ENCODE assay signal across 20 mouse cellular contexts in the genomic region with DNA sequence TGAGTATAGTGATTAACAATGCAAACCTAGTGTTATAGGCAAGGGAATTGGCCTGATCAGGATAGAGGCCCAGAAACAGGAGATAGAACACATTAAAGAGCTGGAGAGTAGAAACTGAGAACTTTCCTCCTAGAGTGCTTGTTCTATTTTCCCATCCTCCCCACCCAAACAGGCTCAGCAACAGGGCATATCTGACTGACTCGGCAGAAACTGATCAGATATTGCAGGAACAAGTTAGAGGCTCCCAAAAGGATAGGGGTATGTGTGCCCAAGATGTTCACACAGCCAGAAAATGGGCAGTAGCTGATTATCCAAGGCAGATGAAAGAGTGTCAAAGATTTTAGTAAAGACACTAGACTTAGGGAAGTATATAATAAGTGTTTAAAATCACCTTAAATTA.
"Had no signal": no experiment of that assay in that cellular context is flagged by ENCODE, and none has a peak within 500 bp of the region (broad histone marks: within the 10 kb centered on the region; RNA-seq: fewer than 3 reads in every experiment).

No protein-coding gene starts in this region.

- H3K4me3 ChIP-seq: liver, embryonic 15.5 days; lung, embryonic 15.5 days; megakaryocyte, embryonic 14.5 days; midbrain, embryonic 10.5 days; midbrain, embryonic 12.5 days; myocyte; neural tube, embryonic 12.5 days had no signal

- H3K9ac ChIP-seq: liver, embryonic 15.5 days; lung, embryonic 15.5 days; midbrain, embryonic 12.5 days; neural tube, embryonic 12.5 days had no signal

- H3K4me1 ChIP-seq: liver, embryonic 15.5 days; lung, embryonic 15.5 days; midbrain, embryonic 10.5 days; midbrain, embryonic 12.5 days; neural tube, embryonic 12.5 days had no signal

- DNase-seq: lung, adult 2 months; lung, postnatal 14 days; lung, postnatal 36 days; midbrain, embryonic 14.5 days; right cerebral cortex, postnatal 25 days; right cerebral cortex, postnatal 4 days; spleen, adult 18-20 months; thymus, adult 18-20 months; thymus, postnatal 14 days; thymus, postnatal 36 days had no signal

- H3K9me3 ChIP-seq: liver, embryonic 15.5 days; lung, embryonic 15.5 days; megakaryocyte, embryonic 14.5 days; midbrain, embryonic 10.5 days; midbrain, embryonic 12.5 days; neural tube, embryonic 12.5 days had no signal

- H3K36me3 ChIP-seq: liver, embryonic 15.5 days; lung, embryonic 15.5 days; midbrain, embryonic 10.5 days; midbrain, embryonic 12.5 days; neural tube, embryonic 12.5 days had no signal

- H3K4me2 ChIP-seq: liver, embryonic 15.5 days; lung, embryonic 15.5 days; midbrain, embryonic 12.5 days; neural tube, embryonic 12.5 days had no signal

- H3K27ac ChIP-seq: liver, embryonic 15.5 days; lung, embryonic 15.5 days; macrophage; midbrain, embryonic 10.5 days; midbrain, embryonic 12.5 days; neural tube, embryonic 12.5 days had no signal

- ATAC-seq: lung, postnatal 0 days; midbrain, embryonic 16.5 days had no signal
